Mouse (Mus musculus) liver, embryonic 11.5 days (tissue): ENCODE results near the gene Uox. TPM values are rescaled to one million over a fixed set of nuclear protein-coding genes. Genes with fewer than 3 reads are reported as not detected.

Experiments used
- ATAC-seq: fragments of 200-750 bp; cut with Nextera tagmentation; replicated peaks from 2 replicates; pipeline ENCODE4 v1.8.0; 2017; ENCODE audit warnings: moderate number of reproducible peaks, mild to moderate bottlenecking, moderate TSS enrichment, moderate library complexity; ENCODE audit not compliant: low FRiP score
- DNase-seq: peaks from one replicate; pipeline ENCODE4 v3.0.0-alpha.2; 2017; ENCODE audit warnings: low spot score
- H3K27ac ChIP-seq: fragments of 300-500 bp; sonication (generic); 2 replicates; pipeline ENCODE4 v1.5.1; 2014; ENCODE audit warnings: mild to moderate bottlenecking, low read depth, low read length, control low read depth
- H3K27me3 ChIP-seq: fragments of 300-500 bp; sonication (generic); replicated peaks from 2 replicates; pipeline ENCODE4 v1.6.1; 2014; ENCODE audit warnings: low read length, mixed read lengths; ENCODE audit not compliant: control insufficient read depth, insufficient read depth
- H3K36me3 ChIP-seq: fragments of 300-500 bp; sonication (generic); 2 replicates; pipeline ENCODE4 v1.6.1; 2014; ENCODE audit warnings: mild to moderate bottlenecking, low read length, moderate library complexity, mixed read lengths; ENCODE audit not compliant: control insufficient read depth, insufficient read depth
- H3K4me1 ChIP-seq: fragments of 300-500 bp; sonication (generic); replicated peaks from 2 replicates; pipeline ENCODE4 v1.6.1; 2014; ENCODE audit warnings: low read length, mixed read lengths; ENCODE audit not compliant: control insufficient read depth, insufficient read depth
- H3K4me2 ChIP-seq: fragments of 300-500 bp; sonication (generic); 2 replicates; pipeline ENCODE4 v1.6.1; 2014; ENCODE audit warnings: mild to moderate bottlenecking, control low read depth, moderate library complexity
- H3K4me3 ChIP-seq: fragments of 300-500 bp; sonication (generic); 2 replicates; pipeline ENCODE4 v1.5.1; 2014; ENCODE audit warnings: low read depth, low read length, control low read depth
- H3K9ac ChIP-seq: fragments of 300-500 bp; sonication (generic); 2 replicates; pipeline ENCODE4 v1.6.1; 2014; ENCODE audit warnings: low read depth, low read length, control low read depth
- H3K9me3 ChIP-seq: fragments of 300-500 bp; sonication (generic); 2 replicates; pipeline ENCODE4 v1.6.1; 2016; ENCODE audit warnings: low read length, inconsistent platforms, mixed read lengths; ENCODE audit not compliant: control insufficient read depth
- WGBS: fragments of 180-500 bp; shearing (Covaris S2); extraction: QIAGEN DNeasy Blood & Tissue Kit; methylation state at CpG from one replicate; pipeline ENCODE4 v1.1.7; 2014; 5-methylcytosine and 5-hydroxymethylcytosine counted together
- polyA plus RNA-seq: library from polyadenylated mRNA; unstranded; fragments of >200 nt; fragmentation: Nextera tagmentation; extraction: Ambion mirVana; gene quantifications from 2 replicates; pipeline ENCODE4 v1.2.1, GENCODE M21; 2014

The Uox gene
- polyA plus RNA-seq, 1 experiment from 2014 or later: 0.55 TPM

DNA sequence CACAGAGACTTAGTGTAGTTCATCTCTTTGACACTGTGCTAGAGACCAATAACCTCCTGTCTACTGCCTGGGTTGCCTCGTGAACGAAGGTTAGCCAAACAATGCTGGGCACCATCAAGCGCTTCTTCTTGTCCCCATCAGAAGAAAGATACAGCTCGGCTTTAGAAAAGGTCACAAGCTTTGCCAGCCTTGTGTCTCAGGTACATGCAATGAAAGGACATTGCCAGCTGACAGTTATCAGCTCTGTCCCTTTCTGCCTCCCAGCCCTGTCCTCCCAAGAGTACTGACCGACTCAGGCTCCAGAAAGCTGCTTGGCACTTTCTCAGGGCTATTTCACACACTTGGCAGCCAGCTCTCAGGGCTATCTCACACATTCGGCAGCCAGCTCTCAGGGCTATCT, 25.2 kb downstream of the Uox start:
- H3K27ac ChIP-seq: no peak overlapping the region
- ATAC-seq (no peak), DNase-seq (no peak)
- no peaks in the 10 kb centered on the region for H3K4me1 ChIP-seq
- no peak overlapping the region for H3K9ac ChIP-seq
- no peak overlapping the region for H3K4me3 ChIP-seq
- no peaks in the 10 kb centered on the region for H3K9me3 ChIP-seq
- WGBS: 77% methylated on average over 6 of the region's 6 CpGs
- H3K27me3 ChIP-seq: no peaks in the 10 kb centered on the region
- H3K36me3 ChIP-seq: no peaks in the 10 kb centered on the region
- H3K4me2 ChIP-seq: no peak overlapping the region

DNA sequence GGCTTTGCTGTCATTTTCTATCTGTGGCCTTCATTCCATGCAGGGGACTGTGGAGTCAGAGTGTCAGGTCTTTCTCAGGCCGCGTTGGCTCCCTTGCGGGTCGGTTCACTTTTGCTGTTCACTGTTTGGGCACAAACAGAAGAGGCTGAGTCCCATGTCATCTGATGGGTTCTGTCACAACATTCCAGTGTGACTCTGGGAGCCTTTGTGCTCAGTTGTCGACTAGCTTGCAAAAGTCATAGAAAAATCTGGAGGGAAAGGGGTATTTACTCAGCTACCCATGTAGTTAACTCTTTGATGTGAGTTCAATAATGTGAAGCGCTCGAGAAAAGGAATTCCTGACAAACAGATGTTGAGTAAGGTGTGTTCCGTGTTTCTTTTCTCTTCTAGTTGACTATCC, 26.2 kb downstream of the Uox start:
- WGBS: 82% methylated on average over 8 of the region's 8 CpGs
- Histone ChIP-seq H3K36me3 (no peaks in the 10 kb centered on the region), H3K9me3 (no peaks in the 10 kb centered on the region), H3K27ac (no peak overlapping the region), H3K4me3 (no peak overlapping the region), H3K27me3 (no peaks in the 10 kb centered on the region), H3K4me1 (peaks cover 4% of the 10 kb centered on the region; the same call in 1 of the 2 replicates), H3K9ac (no peak overlapping the region), H3K4me2 (no peak overlapping the region)
- no peak for ATAC-seq
- DNase-seq: no peak

GRCm38 (mm10) chr3:146596864-146597263, 26.6 kb downstream of the Uox start:
- Histone ChIP-seq H3K9ac (no peak overlapping the region), H3K36me3 (no peaks in the 10 kb centered on the region), H3K27me3 (no peaks in the 10 kb centered on the region), H3K9me3 (no peaks in the 10 kb centered on the region), H3K27ac (no peak overlapping the region), H3K4me3 (no peak overlapping the region), H3K4me2 (no peak overlapping the region), H3K4me1 (peaks cover 7% of the 10 kb centered on the region; the same call in 1 of the 2 replicates)
- 85% methylated on average over 7 of the region's 7 CpGs for WGBS
- ATAC-seq: no peak
- no peak for DNase-seq

GRCm38 (mm10) chr3:146598411-146598810, 28.2 kb downstream of the Uox start:
- no peak for ATAC-seq
- Histone ChIP-seq H3K9me3 (no peaks in the 10 kb centered on the region), H3K27ac (no peak overlapping the region), H3K4me3 (no peak overlapping the region), H3K4me2 (no peak overlapping the region), H3K4me1 (peaks cover 7% of the 10 kb centered on the region; the same call in 1 of the 2 replicates), H3K27me3 (no peaks in the 10 kb centered on the region), H3K36me3 (no peaks in the 10 kb centered on the region), H3K9ac (no peak overlapping the region)
- 81% methylated on average over 6 of the region's 6 CpGs for WGBS
- no peak for DNase-seq

GRCm38 (mm10) chr3:146599198-146599900, 29.1 kb downstream of the Uox start:
- WGBS: 86% methylated on average over 6 of the region's 6 CpGs
- H3K9me3 ChIP-seq: no peaks in the 10 kb centered on the region
- no peaks in the 10 kb centered on the region for H3K36me3 ChIP-seq
- peaks cover 7% of the 10 kb centered on the region; the same call in 1 of the 2 replicates for H3K4me1 ChIP-seq
- no peak overlapping the region for H3K9ac ChIP-seq
- DNase-seq: no peak
- no peak for ATAC-seq
- H3K27me3 ChIP-seq: no peaks in the 10 kb centered on the region
- no peak overlapping the region for H3K4me3 ChIP-seq
- H3K4me2 ChIP-seq: no peak overlapping the region
- H3K27ac ChIP-seq: no peak overlapping the region

- DNase-seq: no peak
- Histone ChIP-seq H3K9ac (no peak overlapping the region), H3K4me3 (no peak overlapping the region), H3K27ac (no peak overlapping the region), H3K4me2 (no peak overlapping the region), H3K36me3 (no peaks in the 10 kb centered on the region), H3K27me3 (no peaks in the 10 kb centered on the region), H3K9me3 (no peaks in the 10 kb centered on the region), H3K4me1 (peaks cover 7% of the 10 kb centered on the region)
- peak; percentile 89 for ATAC-seq
- 57% methylated on average over 2 of the region's 2 CpGs for WGBS
Observed at GRCm38 (mm10) chr3:146601205-146601604, 31.0 kb downstream of the Uox start.

DNA sequence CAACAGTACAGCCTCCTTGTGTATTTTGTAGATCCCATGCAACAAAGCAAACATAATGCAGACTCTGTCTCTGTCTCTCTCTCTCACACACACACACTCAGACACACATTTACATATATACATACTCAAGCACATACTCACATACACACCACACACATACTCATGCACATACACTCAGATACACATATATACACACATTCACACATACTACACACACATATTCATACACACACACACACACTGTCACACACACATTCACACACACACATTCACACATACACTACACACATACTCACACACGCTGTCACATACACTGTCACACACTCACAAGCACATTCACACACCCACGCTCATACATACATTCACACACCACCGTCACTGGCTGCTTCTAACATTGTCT, 32.3 kb downstream of the Uox start:
- ATAC-seq (no peak), DNase-seq (no peak)
- no peaks in the 10 kb centered on the region for H3K9me3 ChIP-seq
- H3K4me1 ChIP-seq: peaks cover 7% of the 10 kb centered on the region
- no peak overlapping the region for H3K27ac ChIP-seq
- H3K36me3 ChIP-seq: no peaks in the 10 kb centered on the region
- H3K4me2 ChIP-seq: no peak overlapping the region
- 90% methylated on average over 3 of the region's 3 CpGs for WGBS
- no peaks in the 10 kb centered on the region for H3K27me3 ChIP-seq
- H3K4me3 ChIP-seq: no peak overlapping the region
- H3K9ac ChIP-seq: no peak overlapping the region

- DNase-seq (no peak), ATAC-seq (no peak)
- Histone ChIP-seq H3K36me3 (no peaks in the 10 kb centered on the region), H3K9ac (no peak overlapping the region), H3K4me2 (no peak overlapping the region), H3K27me3 (no peaks in the 10 kb centered on the region), H3K4me1 (peaks cover 7% of the 10 kb centered on the region), H3K4me3 (no peak overlapping the region), H3K9me3 (no peaks in the 10 kb centered on the region), H3K27ac (no peak overlapping the region)
- 70% methylated on average over 9 of the region's 9 CpGs for WGBS
Observed at GRCm38 (mm10) chr3:146604647-146605046, 34.4 kb downstream of the Uox start.

DNA sequence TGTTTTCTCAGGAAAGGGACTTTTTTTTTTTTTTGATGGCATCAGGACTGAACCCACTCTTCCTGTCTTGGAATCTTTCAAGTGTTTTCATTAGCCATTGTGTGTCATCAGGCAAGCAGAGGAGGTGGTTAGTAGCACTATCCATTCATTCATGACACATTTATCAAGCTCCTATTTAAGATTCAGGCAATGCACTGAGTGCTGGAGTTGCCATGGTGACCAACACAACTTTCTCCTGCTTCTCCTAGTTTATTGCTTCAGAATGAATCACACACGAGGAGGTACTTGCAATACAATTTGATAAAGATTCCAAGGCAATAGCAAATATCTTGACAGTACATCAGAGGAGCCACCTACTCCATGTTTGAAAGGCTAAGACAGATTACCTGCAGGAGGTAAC, 37.1 kb downstream of the Uox start:
- no peaks in the 10 kb centered on the region; the same call in 1 of the 2 replicates for H3K4me1 ChIP-seq
- no peak overlapping the region for H3K27ac ChIP-seq
- no peaks in the 10 kb centered on the region for H3K9me3 ChIP-seq
- no peak overlapping the region for H3K4me2 ChIP-seq
- DNase-seq (no peak), ATAC-seq (no peak)
- H3K9ac ChIP-seq: no peak overlapping the region
- H3K27me3 ChIP-seq: no peaks in the 10 kb centered on the region
- no peak overlapping the region for H3K4me3 ChIP-seq
- 41% methylated on average over 1 of the region's 1 CpGs for WGBS
- no peaks in the 10 kb centered on the region for H3K36me3 ChIP-seq
